Mouse (Mus musculus): ENCODE measurements around the gene BC017158. TPM values are rescaled to one million over a fixed set of nuclear protein-coding genes. Genes with fewer than 3 reads are reported as not detected.

Gene BC017158
- polyA plus RNA-seq, 1 experiment from 2014 or later = 11.4 TPM

- 0 out of 2 replicates have a peak overlapping the region, but pooled peaks have one; percentile 48 for H3K9ac ChIP-seq
- WGBS = 53% methylated on average over 12 of the region's 12 CpGs
- no peak for ATAC-seq
Measured at GRCm38 (mm10) chr7:128251946-128252345, 46.0 kb downstream of the BC017158 start.

GRCm38 (mm10) chr7:128249998-128250397 is 48.0 kb downstream of the BC017158 start:
- Histone ChIP-seq H3K27me3 (peaks cover 17% of the 10 kb centered on the region), H3K4me2 (no peak overlapping the region), H3K4me1 (peaks cover 22% of the 10 kb centered on the region), H3K9me3 (replicated peaks) (no peaks in the 10 kb centered on the region), H3K9ac (no peak overlapping the region), H3K36me3 (ENCODE audit: poor library complexity, severe bottlenecking) (peaks cover 3% of the 10 kb centered on the region), H3K27ac (no peak overlapping the region), H3K4me3 (no peak overlapping the region)
- ATAC-seq = no peak
- WGBS = 83% methylated on average over 5 of the region's 5 CpGs

More at GRCm38 (mm10) chr7:128251946-128252345, 46.0 kb downstream of the BC017158 start:
- H3K4me3 ChIP-seq = peak overlapping the region; percentile 37
- peaks cover 15% of the 10 kb centered on the region for H3K4me1 ChIP-seq
- peaks cover 17% of the 10 kb centered on the region for H3K27me3 ChIP-seq
- no peaks in the 10 kb centered on the region for H3K9me3 ChIP-seq (replicated peaks)
- peak overlapping the region; percentile 69 for H3K4me2 ChIP-seq
- H3K36me3 ChIP-seq (ENCODE audit: poor library complexity, severe bottlenecking) = no peaks in the 10 kb centered on the region
- H3K27ac ChIP-seq = no peak overlapping the region

GRCm38 (mm10) chr7:128248081-128249042 is 49.6 kb downstream of the BC017158 start:
- Histone ChIP-seq H3K4me1 (peaks cover 22% of the 10 kb centered on the region), H3K27ac (no peak overlapping the region), H3K4me2 (no peak overlapping the region), H3K27me3 (peaks cover 15% of the 10 kb centered on the region), H3K36me3 (ENCODE audit: poor library complexity, severe bottlenecking) (peaks cover 16% of the 10 kb centered on the region), H3K4me3 (no peak overlapping the region), H3K9ac (no peak overlapping the region), H3K9me3 (replicated peaks) (no peaks in the 10 kb centered on the region)
- ATAC-seq = no peak
- WGBS = 89% methylated on average over 10 of the region's 10 CpGs

GRCm38 (mm10) chr7:128247443-128247842 is 50.5 kb downstream of the BC017158 start:
- Histone ChIP-seq H3K4me1 (peaks cover 18% of the 10 kb centered on the region), H3K9me3 (replicated peaks) (no peaks in the 10 kb centered on the region), H3K9ac (peak overlapping the region; percentile 62; the same call in 1 of the 2 replicates), H3K27ac (peak overlapping the region; percentile 32; the same call in 1 of the 2 replicates), H3K4me2 (peak overlapping the region; percentile 62), H3K4me3 (peak overlapping the region; percentile 37), H3K27me3 (peaks cover 15% of the 10 kb centered on the region), H3K36me3 (ENCODE audit: poor library complexity, severe bottlenecking) (peaks cover 24% of the 10 kb centered on the region)
- ATAC-seq = peak; percentile 82
- WGBS = under 1% methylated on average over 13 of the region's 13 CpGs

GRCm38 (mm10) chr7:128246496-128247391 is 51.2 kb downstream of the BC017158 start, which contains the start of gene Tgfb1i1:
Gene Tgfb1i1, plus strand, starts transcription at chr7:128246812.
- ATAC-seq = peak; percentile 60
- H3K9ac ChIP-seq = peak within 1 kb of the TSS; percentile 62
- peak within 1 kb of the TSS; percentile 62 for H3K4me2 ChIP-seq
- H3K27ac ChIP-seq = peak within 1 kb of the TSS; percentile 32; the same call in 1 of the 2 replicates
- H3K27me3 ChIP-seq = peaks cover 10% of the 10 kb centered on the region
- peaks cover 11% of the 10 kb centered on the region for H3K4me1 ChIP-seq
- H3K9me3 ChIP-seq (replicated peaks) = no peaks in the 10 kb centered on the region
- peaks cover 30% of the 10 kb centered on the region for H3K36me3 ChIP-seq (ENCODE audit: poor library complexity, severe bottlenecking)
- 2% methylated on average over 20 of the region's 30 CpGs for WGBS
- peak within 1 kb of the TSS; percentile 37 for H3K4me3 ChIP-seq

GRCm38 (mm10) chr7:128245547-128245946 is 52.4 kb downstream of the BC017158 start:
- Histone ChIP-seq H3K4me1 (peaks cover 11% of the 10 kb centered on the region), H3K27ac (no peak overlapping the region), H3K4me3 (no peak overlapping the region), H3K9ac (no peak overlapping the region), H3K9me3 (replicated peaks) (no peaks in the 10 kb centered on the region), H3K36me3 (ENCODE audit: poor library complexity, severe bottlenecking) (peaks cover 41% of the 10 kb centered on the region), H3K27me3 (peaks cover 7% of the 10 kb centered on the region; the same call in 1 of the 2 replicates), H3K4me2 (no peak overlapping the region)
- 88% methylated on average over 4 of the region's 4 CpGs for WGBS
- ATAC-seq = no peak

- Histone ChIP-seq H3K9me3 (replicated peaks) (no peaks in the 10 kb centered on the region), H3K27me3 (no peaks in the 10 kb centered on the region), H3K9ac (peak overlapping the region; percentile 16; the same call in 1 of the 2 replicates), H3K4me3 (no peak overlapping the region), H3K4me2 (no peak overlapping the region), H3K36me3 (ENCODE audit: poor library complexity, severe bottlenecking) (peaks cover 50% of the 10 kb centered on the region), H3K4me1 (peaks cover 12% of the 10 kb centered on the region), H3K27ac (no peak overlapping the region)
- no peak for ATAC-seq
- 90% methylated on average over 18 of the region's 18 CpGs for WGBS
Measured at GRCm38 (mm10) chr7:128244410-128245025, 53.5 kb downstream of the BC017158 start.

- no peak overlapping the region for H3K4me2 ChIP-seq
- no peak overlapping the region for H3K4me3 ChIP-seq
- ATAC-seq = no peak
- 59% methylated on average over 10 of the region's 10 CpGs for WGBS
- no peaks in the 10 kb centered on the region for H3K9me3 ChIP-seq (replicated peaks)
- H3K9ac ChIP-seq = no peak overlapping the region
- H3K36me3 ChIP-seq (ENCODE audit: poor library complexity, severe bottlenecking) = peaks cover 50% of the 10 kb centered on the region
- H3K4me1 ChIP-seq = peaks cover 18% of the 10 kb centered on the region
- no peak overlapping the region for H3K27ac ChIP-seq
- H3K27me3 ChIP-seq = no peaks in the 10 kb centered on the region
Measured at GRCm38 (mm10) chr7:128243921-128244320, 54.0 kb downstream of the BC017158 start.

GRCm38 (mm10) chr7:128242331-128242730 is 55.6 kb downstream of the BC017158 start:
- H3K9me3 ChIP-seq (replicated peaks) = no peaks in the 10 kb centered on the region
- peaks cover 22% of the 10 kb centered on the region for H3K4me1 ChIP-seq
- H3K4me2 ChIP-seq = no peak overlapping the region
- H3K4me3 ChIP-seq = no peak overlapping the region
- H3K36me3 ChIP-seq (ENCODE audit: poor library complexity, severe bottlenecking) = peaks cover 50% of the 10 kb centered on the region
- H3K27ac ChIP-seq = no peak overlapping the region
- H3K27me3 ChIP-seq = no peaks in the 10 kb centered on the region
- H3K9ac ChIP-seq = no peak overlapping the region
- 95% methylated on average over 16 of the region's 16 CpGs for WGBS
- no peak for ATAC-seq

GRCm38 (mm10) chr7:128240131-128240784 is 57.7 kb downstream of the BC017158 start:
- H3K4me3 ChIP-seq = no peak overlapping the region
- no peaks in the 10 kb centered on the region for H3K27me3 ChIP-seq
- no peaks in the 10 kb centered on the region for H3K9me3 ChIP-seq (replicated peaks)
- no peak for ATAC-seq
- peaks cover 50% of the 10 kb centered on the region for H3K36me3 ChIP-seq (ENCODE audit: poor library complexity, severe bottlenecking)
- peaks cover 17% of the 10 kb centered on the region for H3K4me1 ChIP-seq
- no peak overlapping the region for H3K4me2 ChIP-seq
- no peak overlapping the region for H3K27ac ChIP-seq
- 95% methylated on average over 27 of the region's 27 CpGs for WGBS
- H3K9ac ChIP-seq = no peak overlapping the region

- Histone ChIP-seq H3K9me3 (replicated peaks) (no peaks in the 10 kb centered on the region), H3K4me2 (peak overlapping the region; percentile 52), H3K27me3 (no peaks in the 10 kb centered on the region), H3K4me1 (peaks cover 17% of the 10 kb centered on the region), H3K36me3 (ENCODE audit: poor library complexity, severe bottlenecking) (peaks cover 37% of the 10 kb centered on the region), H3K4me3 (peak overlapping the region; percentile 70), H3K27ac (peak overlapping the region; percentile 63; the same call in 1 of the 2 replicates), H3K9ac (no peak overlapping the region)
- no peak for ATAC-seq
- WGBS = 19% methylated on average over 4 of the region's 4 CpGs
Measured at GRCm38 (mm10) chr7:128238991-128239390, 59.0 kb downstream of the BC017158 start.

Measured in forebrain, embryonic 13.5 days (tissue).